Mouse (Mus musculus) spleen, adult 12 weeks (tissue): ENCODE results near the gene Cabp1.
"Not testable (repeated sequence)": the region's sequence is repeated elsewhere in the genome, so short reads cannot be mapped to it uniquely, and the experiment has no call there.

Experiments
- DNase-seq: peaks from one replicate; pipeline ENCODE4 v3.0.0; 2022; ENCODE audit warnings: low spot score

Gene Cabp1

DNA sequence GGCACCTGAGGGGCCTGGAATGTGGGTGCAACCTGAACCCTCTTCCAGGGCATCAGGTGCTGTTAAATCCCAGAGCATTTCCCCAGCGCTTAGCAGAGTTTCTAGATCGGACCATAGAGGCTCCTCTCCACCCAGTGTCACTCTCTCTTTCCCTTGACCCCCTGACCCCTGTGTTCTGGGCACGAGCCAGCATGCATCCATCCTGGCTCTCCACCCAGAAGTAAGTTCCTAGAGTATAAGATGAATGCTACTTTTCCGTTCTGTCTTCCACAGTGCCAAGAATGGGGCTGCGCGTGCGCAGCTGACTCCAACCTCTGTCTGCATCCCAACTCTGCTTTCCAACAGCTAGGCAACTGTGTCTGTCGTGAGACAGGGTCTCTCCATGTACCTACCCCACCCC lies 24.0 kb downstream of the Cabp1 start:
- DNase-seq: no peak

DNA sequence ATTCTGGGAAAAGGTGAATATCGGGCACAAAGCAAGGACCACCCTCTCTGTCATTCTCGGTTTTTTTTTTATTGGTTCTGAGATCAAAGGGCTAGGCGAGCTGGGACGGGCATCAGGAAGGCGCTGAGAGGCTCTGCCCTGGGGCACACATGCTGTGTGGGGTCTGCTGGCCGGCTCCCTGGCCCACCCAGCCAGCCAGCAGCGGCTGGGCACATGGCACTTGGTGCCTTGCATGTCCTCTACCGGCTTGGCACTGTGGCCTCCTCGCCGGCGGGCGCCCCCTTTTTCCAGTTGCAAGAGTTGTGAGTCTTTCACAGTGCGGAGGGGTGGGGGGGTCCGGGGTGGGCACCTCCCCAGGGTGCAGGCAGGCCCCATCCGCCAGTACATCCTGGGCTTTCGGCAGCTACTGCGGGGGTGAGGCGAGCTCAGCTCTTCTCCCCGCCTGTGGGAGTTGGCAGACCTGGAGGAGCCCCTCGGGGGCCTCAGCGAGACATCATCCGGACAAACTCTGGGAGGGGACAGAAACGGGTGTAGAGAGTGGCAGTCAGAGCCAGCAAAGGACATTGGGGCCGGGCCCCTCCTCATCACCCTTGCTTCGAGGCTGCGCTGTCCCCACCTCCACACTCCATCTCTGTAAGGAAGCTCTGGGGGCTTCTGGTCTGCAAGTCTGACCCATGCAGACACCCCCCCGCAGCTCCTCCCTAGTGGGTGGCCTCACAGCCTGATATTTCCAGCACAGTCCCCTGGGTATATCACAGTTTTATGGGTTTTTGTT lies 25.4 kb downstream of the Cabp1 start:
- DNase-seq: no peak

DNA sequence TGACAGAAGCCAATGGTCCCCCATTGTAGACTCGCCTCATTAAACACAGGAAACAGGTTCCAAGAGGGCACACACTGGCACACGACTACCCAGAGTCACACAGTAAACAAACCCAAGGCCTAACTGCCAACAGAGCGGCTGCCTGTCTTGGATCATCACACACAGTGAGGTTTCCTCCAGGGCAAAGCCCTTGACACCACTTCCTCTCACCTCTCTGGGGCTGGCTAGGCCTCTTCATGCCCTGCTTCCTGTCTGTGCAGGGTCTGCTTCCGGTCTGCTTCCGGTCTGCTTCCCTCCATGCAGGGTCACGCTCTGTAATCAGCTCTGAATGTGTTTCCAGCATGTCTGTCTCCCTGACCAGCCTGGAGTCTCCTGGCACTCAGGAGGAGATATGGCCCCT lies 26.8 kb downstream of the Cabp1 start:
- DNase-seq: no peak

DNA sequence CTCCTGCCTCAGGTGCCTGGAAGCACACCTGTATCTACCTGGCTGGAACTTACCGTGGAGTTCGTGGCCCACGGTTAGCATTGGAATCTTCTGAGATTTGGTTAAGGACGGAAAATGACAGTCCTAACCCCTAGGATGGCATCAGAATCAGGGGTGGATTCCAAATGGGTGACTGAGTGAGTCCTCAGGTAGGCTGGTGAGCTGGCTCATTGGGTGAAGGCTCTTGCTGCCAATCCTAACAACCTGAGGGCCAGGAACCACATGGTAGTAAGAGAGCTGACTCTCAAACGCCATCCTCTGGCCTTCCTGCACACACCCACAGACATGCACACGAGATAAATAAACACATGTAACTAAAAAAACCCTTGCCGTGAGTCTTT lies 27.4 kb downstream of the Cabp1 start:
- no peak for DNase-seq

DNA sequence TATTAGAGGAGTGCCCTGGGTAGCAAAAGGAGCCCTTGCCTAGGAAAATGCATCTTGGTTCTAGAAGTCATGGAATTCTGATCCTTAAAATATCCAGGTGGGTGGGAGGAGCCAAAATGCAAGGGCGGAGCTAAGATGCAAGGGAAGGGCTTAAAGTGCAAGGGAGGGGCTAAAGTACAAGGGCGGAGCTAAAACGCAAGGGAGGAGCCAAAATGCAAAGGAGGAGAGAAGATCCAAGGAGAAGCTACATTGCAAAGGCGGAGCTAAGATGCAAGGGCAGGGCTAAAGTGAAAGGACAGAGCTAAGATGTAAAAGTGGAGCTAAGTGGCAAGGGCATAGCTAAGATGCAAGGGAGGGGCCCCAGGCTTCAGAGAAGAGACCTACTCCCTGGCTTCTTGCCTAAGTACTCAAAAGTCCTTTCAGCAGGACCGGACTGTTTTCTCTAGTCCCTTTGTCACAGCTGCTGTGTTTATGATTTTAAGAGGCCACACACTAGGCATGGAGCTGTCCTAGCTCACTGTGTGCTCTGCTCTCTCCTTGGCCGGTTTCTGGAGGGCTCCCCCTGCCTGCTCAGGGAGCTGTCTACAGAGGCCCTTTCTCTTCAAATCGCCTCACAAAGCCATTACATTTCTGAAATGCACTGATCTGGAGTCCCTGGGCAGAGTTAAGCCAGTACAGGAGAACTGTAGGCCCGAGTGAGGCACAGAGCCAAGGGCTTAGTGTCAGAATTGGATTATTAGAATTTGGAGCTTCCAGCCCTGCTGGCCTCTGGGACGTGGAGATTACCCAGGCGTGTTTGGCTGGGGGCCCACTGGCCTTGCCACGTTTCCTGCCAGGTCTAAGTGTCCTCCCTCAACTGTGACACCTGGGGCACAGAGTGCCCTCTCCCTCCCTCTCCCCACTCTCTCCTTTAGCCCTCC lies 28.0 kb downstream of the Cabp1 start:
- no peak for DNase-seq

DNA sequence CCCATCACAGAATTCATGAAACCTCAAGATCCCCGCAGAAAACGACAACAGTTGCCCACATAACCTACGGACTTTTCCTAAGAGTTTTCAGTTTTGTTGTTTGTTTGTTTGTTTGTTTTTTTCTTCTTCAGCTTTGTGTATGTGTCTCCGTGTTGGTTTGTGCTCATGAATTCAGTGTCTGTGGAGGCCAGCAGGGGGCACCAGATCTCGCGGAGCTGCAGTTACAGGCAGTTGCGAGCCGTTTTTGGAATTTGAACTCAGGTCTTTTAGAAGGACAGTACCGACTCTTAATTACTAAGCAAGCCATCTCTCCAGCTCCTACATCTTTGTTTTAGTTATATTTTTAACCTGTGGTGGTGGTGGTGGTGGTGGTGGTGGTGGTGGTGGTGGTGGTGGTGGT lies 28.8 kb downstream of the Cabp1 start:
- DNase-seq: no peak

DNA sequence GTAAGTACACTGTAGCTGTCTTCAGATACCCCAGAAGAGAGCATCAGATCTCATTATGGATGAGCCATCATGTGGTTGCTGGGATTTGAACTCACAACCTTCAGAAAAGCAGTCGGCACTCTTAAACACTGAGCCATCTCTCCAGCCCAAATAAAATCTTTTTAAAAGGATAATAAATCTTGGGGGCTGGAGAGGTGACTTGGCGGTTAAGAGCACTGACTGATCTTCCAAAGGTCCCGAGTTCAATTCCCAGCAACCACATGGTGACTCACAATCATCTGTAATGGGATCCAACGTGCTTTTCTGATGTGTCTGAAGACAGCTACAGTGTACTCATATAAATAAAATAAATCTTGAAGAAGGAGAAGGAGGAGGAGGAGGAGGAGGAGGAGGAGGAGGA lies 29.7 kb downstream of the Cabp1 start:
- DNase-seq: not testable (repeated sequence)

DNA sequence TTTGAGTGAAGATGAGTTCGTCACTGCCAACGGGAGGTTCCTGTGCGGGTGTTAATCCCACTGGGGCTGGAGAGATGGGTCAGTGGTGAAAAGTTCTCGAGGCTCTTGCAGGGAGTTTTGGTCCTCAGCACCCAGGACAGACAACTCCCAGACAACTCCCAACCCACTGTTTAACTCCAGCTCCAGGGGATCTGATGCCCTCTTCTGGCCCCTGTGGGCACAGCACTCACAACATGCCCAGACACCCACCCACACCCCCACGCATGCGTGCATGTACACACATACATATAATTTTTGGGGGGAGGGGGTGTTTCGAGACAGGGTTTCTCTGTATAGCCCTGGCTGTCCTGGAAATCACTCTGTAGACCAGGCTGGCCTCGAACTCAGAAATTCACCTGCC lies 30.6 kb downstream of the Cabp1 start:
- no peak for DNase-seq

DNA sequence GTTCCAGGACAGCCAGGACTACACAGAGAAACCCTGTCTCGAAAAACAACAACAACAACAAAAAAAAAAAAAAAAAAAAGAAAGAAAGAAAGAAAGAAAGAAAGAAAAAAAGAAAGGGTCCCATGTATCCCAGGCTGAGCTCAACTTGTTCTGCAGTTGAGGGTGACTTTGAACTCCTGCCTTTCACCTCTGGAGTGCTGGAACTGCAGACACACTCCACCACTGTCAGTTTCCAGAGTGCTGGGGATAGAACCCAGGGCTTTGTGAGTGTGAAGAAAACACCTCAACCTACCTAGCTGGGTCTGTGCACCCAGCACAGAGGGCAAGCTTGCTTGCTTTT lies 32.3 kb downstream of the Cabp1 start:
- DNase-seq: not testable (repeated sequence)

DNA sequence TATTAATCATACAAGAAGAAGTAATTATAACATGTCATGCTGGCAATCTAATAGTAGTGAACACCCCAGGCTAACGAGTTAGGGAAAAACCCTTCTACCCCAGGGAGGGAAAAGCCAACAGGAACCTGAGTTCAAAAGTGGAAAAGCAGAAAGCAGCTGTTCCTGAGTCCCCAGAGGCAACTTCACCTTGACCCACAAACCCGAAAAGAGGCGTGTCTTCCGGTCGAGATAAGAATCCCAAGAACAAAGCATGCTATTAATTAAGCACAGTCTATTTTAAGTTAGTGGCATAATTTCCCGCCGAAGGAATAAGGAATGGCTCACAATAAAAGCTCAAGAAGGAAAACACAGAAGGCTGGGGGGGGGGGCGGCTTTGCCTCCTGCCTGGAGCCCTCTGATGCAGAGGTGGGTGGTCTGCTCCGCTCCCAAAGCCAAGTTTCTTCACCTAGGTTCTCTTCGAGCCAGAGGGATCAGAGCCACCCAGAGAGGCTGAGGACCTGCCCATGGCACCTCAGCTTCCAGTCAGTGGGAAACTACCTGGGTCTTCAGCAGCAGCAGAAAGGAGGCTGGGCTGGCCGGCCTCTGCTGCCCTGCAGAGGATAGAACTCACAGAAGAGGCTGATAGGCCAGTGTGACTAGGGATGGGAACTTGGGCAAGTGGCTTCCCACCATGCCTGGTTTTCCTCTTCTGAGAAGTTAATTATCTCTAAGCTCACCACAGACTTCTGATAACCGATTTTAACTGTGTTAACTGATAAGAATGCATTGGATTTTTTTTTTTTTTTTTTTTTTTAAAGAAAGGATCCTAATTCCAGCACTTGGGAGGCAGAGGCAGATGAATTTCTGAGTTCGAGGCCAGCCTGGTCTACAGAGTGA lies 32.9 kb downstream of the Cabp1 start:
- DNase-seq: no peak

DNA sequence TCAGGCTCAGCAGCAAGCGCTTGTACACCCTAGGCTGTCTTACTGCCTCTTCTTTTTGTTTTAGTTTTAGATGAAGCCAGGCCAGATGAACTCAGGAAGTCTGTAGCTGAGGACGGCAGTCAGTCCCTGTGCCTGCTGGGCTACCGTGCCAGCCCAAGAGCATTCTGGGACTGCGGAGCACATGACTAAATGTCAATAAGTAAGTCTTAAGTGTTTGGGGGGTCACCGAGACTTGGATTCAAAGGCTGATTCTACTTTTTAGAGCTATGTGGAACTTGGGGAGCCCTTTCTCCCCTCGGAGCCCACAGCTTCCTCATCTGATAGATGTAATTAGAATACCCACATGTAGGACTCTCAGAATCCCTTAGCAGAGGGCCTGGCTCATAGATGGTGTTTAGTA lies 33.5 kb downstream of the Cabp1 start:
- DNase-seq: no peak

DNA sequence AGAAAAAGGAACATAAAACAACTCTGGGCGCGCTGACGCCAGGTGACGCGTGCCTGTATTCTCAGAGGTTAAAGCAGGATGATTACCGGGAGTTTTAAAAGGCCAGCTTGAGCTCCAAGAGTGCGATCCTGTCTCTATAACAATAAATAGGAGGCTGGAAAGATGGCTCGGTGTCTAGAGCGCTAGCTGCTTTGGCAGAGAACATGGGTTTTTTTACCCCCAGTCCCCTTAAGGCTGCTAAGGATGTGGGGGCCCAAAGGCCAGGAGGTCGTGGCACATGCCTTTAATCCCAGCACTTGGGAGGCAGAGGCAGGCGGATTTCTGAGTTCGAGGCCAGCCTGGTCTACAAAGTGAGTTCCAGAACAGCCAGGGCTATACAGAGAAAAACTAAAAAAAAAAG lies 35.0 kb downstream of the Cabp1 start:
- DNase-seq: no peak

DNA sequence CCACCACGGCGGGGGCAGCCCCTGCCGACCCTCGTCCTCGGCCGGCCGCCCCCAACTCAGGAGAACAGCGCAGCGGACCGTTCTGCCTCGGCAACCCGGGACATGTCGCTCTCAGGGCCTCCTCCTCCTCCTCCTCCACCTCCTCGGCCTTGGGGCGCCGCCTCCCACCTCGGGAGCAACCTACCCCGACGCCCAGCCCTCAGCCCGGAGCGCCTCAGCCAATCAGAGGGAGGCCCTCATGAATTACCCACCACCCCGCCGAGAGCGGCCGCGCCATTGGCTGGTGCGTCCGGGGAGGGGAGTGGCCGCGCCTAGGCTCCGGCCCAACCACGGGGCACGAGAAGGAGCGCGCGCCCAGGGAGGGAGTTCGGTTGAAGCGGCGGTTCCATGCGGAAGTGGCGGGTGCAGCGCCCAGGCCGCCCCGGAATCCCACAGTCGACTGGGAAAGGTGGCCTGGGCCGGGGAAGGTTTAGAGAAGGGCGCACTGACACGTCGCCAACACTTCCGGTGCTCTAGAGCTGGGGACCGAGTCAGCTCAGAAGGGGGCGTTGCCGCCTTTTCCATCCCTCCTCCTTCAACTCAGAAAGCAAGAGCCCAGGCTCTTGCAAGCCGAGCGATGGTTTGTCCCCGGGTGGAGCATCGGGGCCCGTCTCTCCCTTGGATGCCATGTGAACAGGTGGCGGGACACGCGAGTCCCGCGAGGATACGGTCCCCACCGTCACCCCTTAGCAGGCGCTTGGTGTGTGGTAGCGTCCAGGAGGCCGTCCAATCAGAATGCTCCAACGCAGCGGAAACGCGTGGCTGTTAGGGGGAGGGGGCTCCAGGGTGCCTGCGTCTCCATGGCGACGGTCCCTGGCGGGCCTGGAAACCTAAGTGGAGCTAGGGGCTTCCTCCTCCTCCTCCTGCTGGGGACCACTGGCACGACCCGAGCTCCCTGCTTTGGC lies 35.9 kb downstream of the Cabp1 start, which contains the start of gene Mlec:
TSS of gene Mlec (minus strand) at position 140 of the 944 bp plus-strand sequence.
- DNase-seq: peak; percentile 99

DNA sequence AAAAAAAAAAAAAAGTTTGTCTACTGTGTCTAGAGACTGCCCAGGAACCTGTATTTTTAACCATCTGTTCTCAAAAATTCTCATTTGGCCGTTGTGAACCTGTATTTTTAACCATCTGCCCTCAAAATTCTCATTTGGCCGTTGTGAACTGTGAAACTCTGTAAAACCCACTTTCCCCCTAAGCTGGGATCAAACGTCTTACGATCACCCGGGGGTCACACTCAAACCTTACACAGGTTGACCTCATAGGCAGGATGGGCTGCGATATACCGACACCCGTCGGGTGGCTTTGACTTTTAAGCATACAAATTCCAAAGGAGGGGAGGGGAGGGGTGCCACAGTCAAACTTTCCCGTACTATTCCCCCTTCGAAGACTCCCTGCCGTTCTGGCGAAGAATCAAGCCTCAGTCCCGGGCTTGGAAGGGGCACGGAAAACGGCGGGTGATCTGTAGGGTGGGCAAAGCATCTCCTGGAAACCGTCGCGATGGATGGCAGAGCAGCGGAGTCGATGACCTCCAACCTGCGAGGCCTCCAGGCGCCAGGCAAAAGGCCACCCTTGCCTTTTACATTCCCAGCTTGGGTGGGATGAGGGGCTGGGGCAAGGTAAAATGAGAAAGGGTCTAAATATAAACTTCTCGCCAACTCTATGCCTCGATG lies 37.1 kb downstream of the Cabp1 start:
- DNase-seq: no peak

DNA sequence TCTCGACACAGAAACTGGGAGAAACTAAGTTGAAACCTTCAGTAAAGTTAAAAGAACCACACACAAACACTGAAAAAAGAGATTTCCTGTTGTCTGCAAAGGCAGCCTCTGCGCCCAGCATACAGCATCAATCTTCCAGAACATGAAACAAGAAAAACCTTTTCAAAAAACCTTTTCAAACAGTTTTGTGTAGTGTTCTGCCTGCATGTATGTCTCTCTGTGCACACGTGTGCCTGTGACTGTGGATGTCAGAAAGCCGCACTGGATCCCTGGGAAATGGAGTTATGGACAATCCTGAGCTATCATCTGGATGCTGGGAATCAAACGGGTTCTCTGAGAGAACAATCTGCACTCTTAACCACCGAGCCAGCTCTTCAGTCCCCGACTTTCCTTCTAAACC lies 37.8 kb downstream of the Cabp1 start:
- no peak for DNase-seq

DNA sequence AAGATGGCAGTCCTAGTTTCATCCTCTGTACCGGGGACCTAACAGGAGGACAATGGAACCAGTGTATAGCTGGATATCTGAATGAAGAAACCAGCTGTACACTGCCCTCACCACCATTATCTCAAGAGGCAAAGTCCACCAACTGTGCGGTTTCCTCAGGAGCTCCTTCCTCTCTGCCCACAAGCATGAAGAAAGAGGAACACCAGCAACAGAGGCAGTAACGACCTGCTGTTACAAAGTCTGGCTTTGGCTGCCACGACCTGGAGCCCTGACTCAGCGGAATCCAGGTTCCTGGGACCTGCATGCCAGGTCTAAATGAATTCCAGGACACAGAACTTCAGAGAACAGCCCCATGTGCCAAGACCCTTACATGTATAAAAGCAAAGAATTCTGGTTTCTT lies 38.4 kb downstream of the Cabp1 start:
- no peak for DNase-seq

DNA sequence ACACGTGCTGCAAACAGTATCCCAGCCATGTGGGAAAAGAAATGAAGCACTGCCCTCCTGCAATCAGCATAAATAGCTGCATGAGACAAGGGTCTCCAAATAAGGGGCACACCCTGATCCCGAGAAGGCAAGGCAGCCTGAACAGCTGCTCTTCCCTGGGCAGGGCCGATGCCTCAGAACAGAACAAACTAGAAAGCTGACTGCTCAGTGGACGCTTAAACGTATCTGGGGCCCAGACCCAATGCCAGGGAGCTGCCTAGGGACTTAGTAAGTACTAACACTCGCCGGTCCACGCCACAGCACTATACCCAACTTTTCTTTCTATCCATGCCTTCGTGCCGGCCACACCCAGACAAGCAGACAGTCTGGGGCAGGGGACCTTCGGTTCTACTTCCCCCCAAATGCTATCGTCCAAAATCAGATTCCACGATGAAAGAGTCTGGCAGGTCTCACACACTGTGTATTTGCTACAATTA lies 39.0 kb downstream of the Cabp1 start:
- DNase-seq: no peak

DNA sequence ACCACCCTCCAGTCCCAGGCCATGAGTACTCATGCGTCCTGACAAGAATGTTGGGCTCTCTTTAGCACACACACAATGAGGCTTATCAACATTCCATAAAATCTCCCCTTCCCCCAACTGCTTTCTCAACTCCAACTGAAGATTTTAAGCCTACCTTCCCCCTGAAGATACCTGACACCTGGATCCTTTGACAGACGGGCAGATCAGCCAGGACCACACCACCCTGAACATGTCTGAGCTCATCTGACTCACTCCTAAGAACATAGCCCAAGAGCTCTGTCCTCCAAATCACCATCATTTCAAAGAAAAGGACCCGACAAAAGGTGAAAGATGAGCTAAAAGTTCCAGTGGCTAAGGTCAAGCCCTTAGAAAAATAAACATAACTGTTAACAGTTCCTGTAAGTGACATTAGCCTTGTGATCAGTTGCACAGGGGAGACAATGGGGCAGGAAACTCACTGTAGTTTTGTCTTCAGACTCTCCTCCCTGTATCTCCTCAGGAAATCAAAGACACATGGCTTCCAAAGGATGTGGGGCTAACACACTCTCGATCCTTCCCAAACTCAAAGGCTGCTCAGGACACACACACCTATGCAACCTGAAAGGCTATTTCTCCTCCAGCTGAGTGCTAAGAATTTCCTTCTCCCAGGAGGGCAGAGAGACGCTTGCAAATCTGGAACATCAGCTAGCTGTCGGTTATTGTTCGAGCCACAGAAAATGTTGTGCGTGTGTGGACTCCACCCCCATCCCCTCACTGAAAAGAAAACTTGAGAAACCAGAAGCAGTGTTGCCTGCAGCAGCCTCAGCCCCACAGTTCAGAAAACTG lies 41.8 kb downstream of the Cabp1 start:
- DNase-seq: no peak

DNA sequence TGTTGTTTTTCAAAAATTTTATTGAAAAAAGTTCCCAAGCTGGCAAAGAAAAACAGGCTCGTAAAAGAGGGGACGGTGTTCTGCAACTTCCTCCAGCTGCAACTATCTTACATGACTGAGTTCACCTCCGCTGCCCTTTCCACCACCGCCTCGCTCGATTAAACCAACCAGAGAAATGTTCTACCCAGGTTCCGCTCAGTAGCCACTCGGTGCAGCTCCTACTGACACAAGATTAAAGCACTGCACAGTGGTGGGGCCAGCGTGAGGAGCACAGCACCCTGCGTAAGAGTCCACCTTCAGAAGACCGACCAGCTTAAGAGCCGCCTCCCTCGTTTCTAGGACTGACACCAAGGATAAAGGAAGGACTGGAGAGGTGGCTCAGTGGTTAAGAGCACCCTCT lies 42.7 kb downstream of the Cabp1 start:
- DNase-seq: no peak

DNA sequence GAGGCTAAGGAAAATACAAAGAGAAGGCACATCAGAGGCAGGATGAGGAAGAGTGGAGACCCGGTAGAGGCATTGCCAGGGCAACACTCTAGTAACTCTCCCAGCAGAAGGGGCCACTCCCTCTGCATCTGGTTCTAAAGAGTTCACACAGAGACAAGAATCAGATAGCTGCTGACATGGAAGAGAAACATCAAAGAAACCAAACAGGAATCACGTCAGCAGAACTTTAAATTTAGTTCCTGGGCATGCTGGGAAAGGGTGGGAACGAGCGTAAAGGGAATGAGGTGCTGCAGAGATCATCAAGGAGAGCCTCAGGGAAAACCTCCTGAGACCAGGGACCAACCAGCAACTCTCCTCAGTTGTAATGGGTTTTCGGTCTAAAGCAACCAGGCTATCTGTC lies 43.2 kb downstream of the Cabp1 start:
- no peak for DNase-seq
